12 mouse cellular contexts compared by ENCODE assay signal in genomic region chr14:14308938-14309337, GRCm38 (mm10). TPM values are rescaled to one million over a fixed set of nuclear protein-coding genes. Genes with fewer than 3 reads are reported as not detected.
DNase-seq lines count a peak whose midpoint lies in the region; ATAC-seq and TF ChIP-seq lines count a peak whose summit lies in the region.
"Had no signal": no experiment of that assay in that cellular context is flagged by ENCODE, and none has a peak within 500 bp of the region (broad histone marks: within the 10 kb centered on the region; RNA-seq: fewer than 3 reads in every experiment).

No protein-coding gene starts in this region.

- ATAC-seq in forebrain, postnatal 0 days: no peak
- no peak for ATAC-seq in forebrain, embryonic 13.5 days
- peak; percentile 64; the same call in 1 of the 2 replicates for ATAC-seq in cerebellum, adult (ENCODE audit: insufficient number of reproducible peaks, low FRiP score, low TSS enrichment)
- ATAC-seq in intestine, embryonic 16.5 days: no peak
- no peak for ATAC-seq in megakaryocyte progenitor cell, adult 5-6 weeks (replicated peaks; ENCODE audit: poor library complexity)

- H3K4me3 ChIP-seq in forebrain, postnatal 0 days (ENCODE audit: low read depth, low read length): no peak overlapping the region
- H3K4me3 ChIP-seq in forebrain, embryonic 13.5 days: no peak overlapping the region
- no peak overlapping the region; the same call in 1 of the 2 replicates for H3K4me3 ChIP-seq in intestine, embryonic 16.5 days (ENCODE audit: low read length)
- H3K4me3 ChIP-seq: megakaryocyte, embryonic 14.5 days had no signal

- H3K27ac ChIP-seq in forebrain, postnatal 0 days (ENCODE audit: low read depth, low read length): no peak overlapping the region
- H3K27ac ChIP-seq in forebrain, embryonic 13.5 days: no peak overlapping the region
- no peak overlapping the region for H3K27ac ChIP-seq in intestine, embryonic 16.5 days (ENCODE audit: low read length)
- H3K27ac ChIP-seq: liver, embryonic 14.5 days had no signal

- no peaks in the 10 kb centered on the region for H3K27me3 ChIP-seq in forebrain, postnatal 0 days (ENCODE audit: insufficient read depth, low read length)
- no peaks in the 10 kb centered on the region for H3K27me3 ChIP-seq in forebrain, embryonic 13.5 days
- no peaks in the 10 kb centered on the region for H3K27me3 ChIP-seq in intestine, embryonic 16.5 days (replicated peaks; ENCODE audit: control insufficient read depth, insufficient read depth, low read length)
- H3K27me3 ChIP-seq: megakaryocyte, embryonic 14.5 days had no signal

- 58% methylated on average over 16 of the region's 16 CpGs for WGBS in forebrain, postnatal 0 days
- WGBS in forebrain, embryonic 13.5 days: 60% methylated on average over 16 of the region's 16 CpGs
- whole genome bisulfite sequencing in intestine, embryonic 16.5 days: 38% methylated on average over 16 of the region's 16 CpGs

- H3K9me3 ChIP-seq in forebrain, postnatal 0 days (ENCODE audit: low read length): no peaks in the 10 kb centered on the region
- no peaks in the 10 kb centered on the region; the same call in 1 of the 2 replicates for H3K9me3 ChIP-seq in forebrain, embryonic 13.5 days (replicated peaks)
- H3K9me3 ChIP-seq in intestine, embryonic 16.5 days (ENCODE audit: control insufficient read depth, low read length): no peaks in the 10 kb centered on the region

- no peaks in the 10 kb centered on the region for H3K36me3 ChIP-seq in forebrain, postnatal 0 days (ENCODE audit: insufficient read depth)
- H3K36me3 ChIP-seq in forebrain, embryonic 13.5 days (ENCODE audit: poor library complexity, severe bottlenecking): no peaks in the 10 kb centered on the region
- no peaks in the 10 kb centered on the region for H3K36me3 ChIP-seq in intestine, embryonic 16.5 days (ENCODE audit: control insufficient read depth, insufficient read depth, low read length)

- no peak overlapping the region for H3K9ac ChIP-seq in forebrain, postnatal 0 days
- no peak overlapping the region for H3K9ac ChIP-seq in forebrain, embryonic 13.5 days
- H3K9ac ChIP-seq in intestine, embryonic 16.5 days (ENCODE audit: low read depth, low read length): no peak overlapping the region
- H3K9ac ChIP-seq: liver, embryonic 14.5 days had no signal

- H3K4me1 ChIP-seq in forebrain, postnatal 0 days (ENCODE audit: insufficient read depth): no peaks in the 10 kb centered on the region
- H3K4me1 ChIP-seq in forebrain, embryonic 13.5 days: no peaks in the 10 kb centered on the region
- H3K4me1 ChIP-seq in intestine, embryonic 16.5 days (ENCODE audit: control insufficient read depth, insufficient read depth, low read length): no peaks in the 10 kb centered on the region
- H3K4me1 ChIP-seq: megakaryocyte, embryonic 14.5 days had no signal

- no peak overlapping the region for H3K4me2 ChIP-seq in forebrain, postnatal 0 days (ENCODE audit: low read depth)
- H3K4me2 ChIP-seq in forebrain, embryonic 13.5 days: no peak overlapping the region
- H3K4me2 ChIP-seq in intestine, embryonic 16.5 days (ENCODE audit: low read depth, low read length): peak overlapping the region; percentile 30; the same call in 1 of the 2 replicates

- DNase-seq in forebrain, postnatal 0 days: peak; percentile 1
- peak; percentile 5 to 16 for DNase-seq in layer of hippocampus, postnatal 10 days (ENCODE audit: low spot score in 2 of 2)
- DNase-seq in layer of hippocampus, adult 11-12 months (ENCODE audit: low spot score): no peak
- DNase-seq in urinary bladder, adult 18-20 months (ENCODE audit: low spot score in 2 of 2): no peak
- DNase-seq: heart, postnatal 4 days had no signal

- no peak for TF ChIP-seq CTCF in forebrain, postnatal 0 days (IDR thresholded peaks at IDR 0.05; ENCODE audit: low read depth)

RNA-seq across cellular contexts. Expression of gene Olfr31, which starts 13.7 kb away (rescaled TPM):
- not detected in 2 replicates for total RNA-seq in forebrain, postnatal 0 days (2014; rRNA removed)
- polyA plus RNA-seq in forebrain, postnatal 0 days (2015; fragmentation: Nextera tagmentation; extraction: Ambion mirVana): 0.11 TPM in 1 of 2 replicates, not detected in the other
- polyA plus RNA-seq in forebrain, embryonic 13.5 days (2015; fragmentation: Nextera tagmentation; extraction: Ambion mirVana): not detected in 2 replicates
- under 1 TPM in 1 of 2 experiments, not detected in 1; 0.11 TPM for total RNA-seq in layer of hippocampus, postnatal 10 days (2021)
- not detected in 2 replicates for polyA plus RNA-seq in intestine, embryonic 16.5 days (2015; fragmentation: Nextera tagmentation; extraction: Ambion mirVana)
- total RNA-seq in megakaryocyte progenitor cell, adult 5-6 weeks (2015): not detected in 2 replicates
- total RNA-seq in megakaryocyte progenitor cell, adult 5-6 weeks (2017): not detected in 2 replicates
- polyA plus RNA-seq: large intestine, adult 2 months; liver, embryonic 14.5 days had no signal

RNA-seq across cellular contexts. Expression of gene Il3ra, which starts 37.1 kb away (rescaled TPM):
- 4.5 and 7.7 TPM in 2 replicates for total RNA-seq in forebrain, postnatal 0 days (2014; rRNA removed)
- 1.6 and 2.0 TPM in 2 replicates for polyA plus RNA-seq in forebrain, postnatal 0 days (2015; fragmentation: Nextera tagmentation; extraction: Ambion mirVana)
- polyA plus RNA-seq in forebrain, embryonic 13.5 days (2015; fragmentation: Nextera tagmentation; extraction: Ambion mirVana): 1.0 and 1.2 TPM in 2 replicates
- 1 to 10 TPM; 3.5 to 4.3 TPM for total RNA-seq in layer of hippocampus, postnatal 10 days (2021)
- 6.6 and 6.9 TPM in 2 replicates for polyA plus RNA-seq in intestine, embryonic 16.5 days (2015; fragmentation: Nextera tagmentation; extraction: Ambion mirVana)
- total RNA-seq in megakaryocyte progenitor cell, adult 5-6 weeks (2015): 8.1 and 9.0 TPM in 2 replicates
- total RNA-seq in megakaryocyte progenitor cell, adult 5-6 weeks (2017): 28.2 and 48.3 TPM in 2 replicates

Comparison
In these comparisons a context has a peak if more than half of its experiments do, and no peak if none do; other contexts are left out.
1. DNase-seq: peak in forebrain, postnatal 0 days (single experiment) and layer of hippocampus, postnatal 10 days (2 of 2); none in layer of hippocampus, adult 11-12 months (single experiment) and urinary bladder, adult 18-20 months (0 of 2).